Mouse (Mus musculus) colon, adult 2 months (tissue): ENCODE results near the gene Ephx4. TPM values are rescaled to one million over a fixed set of nuclear protein-coding genes. Genes with fewer than 3 reads are reported as not detected.

Experiments
- polyA plus RNA-seq: library from polyadenylated mRNA; depleted of rRNA; stranded (reverse); fragments of >200 nt; gene quantifications from 2 replicates; pipeline ENCODE4 v1.2.3, GENCODE M21; 2012; rRNA removed

The Ephx4 gene
- polyA plus RNA-seq: 14.0 and 14.8 TPM in 2 replicates

GRCm38 (mm10) chr5:107402436-107402835 is at the start of gene Ephx4:
TSS of gene Ephx4 (plus strand) at chr5:107402736.

GRCm38 (mm10) chr5:107431249-107431648 is 28.7 kb downstream of the Ephx4 start, which contains the start of gene Lpcat2b:
TSS of gene Lpcat2b (plus strand) at chr5:107431549.

GRCm38 (mm10) chr5:107437464-107438281 is 35.1 kb downstream of the Ephx4 start, which contains the start of gene Btbd8:
TSS of gene Btbd8 (plus strand) at chr5:107437997.

Other genes starting within 250 kb of the Ephx4 start
- 11.1 and 15.9 TPM in 2 replicates for gene Tgfbr3, start 113.1 kb upstream of the Ephx4 start, polyA plus RNA-seq
- 0.93 and 1.3 TPM in 2 replicates for gene Brdt, start 71.6 kb upstream of the Ephx4 start, polyA plus RNA-seq
- gene Lpcat2b, start 28.8 kb downstream of the Ephx4 start, polyA plus RNA-seq: not detected in 2 replicates
- gene Btbd8, start 35.3 kb downstream of the Ephx4 start, polyA plus RNA-seq: 0.79 and 1.4 TPM in 2 replicates
- gene Gm42669, start 104.9 kb downstream of the Ephx4 start, polyA plus RNA-seq: 0.07 TPM in 1 of 2 replicates, not detected in the other
- not detected in 2 replicates for gene 1700028K03Rik, start 132.0 kb downstream of the Ephx4 start, polyA plus RNA-seq
- gene Rpap2, start 194.6 kb downstream of the Ephx4 start, polyA plus RNA-seq: 2.2 and 2.4 TPM in 2 replicates
- gene Glmn, start 195.2 kb downstream of the Ephx4 start, polyA plus RNA-seq: 0.57 and 0.64 TPM in 2 replicates